Mouse (Mus musculus): Measurements from ENCODE around the gene Cmpk1.
A peak's percentile ranks its signal among the peaks of the same experiment; 100 is the strongest.

The Cmpk1 gene

DNA sequence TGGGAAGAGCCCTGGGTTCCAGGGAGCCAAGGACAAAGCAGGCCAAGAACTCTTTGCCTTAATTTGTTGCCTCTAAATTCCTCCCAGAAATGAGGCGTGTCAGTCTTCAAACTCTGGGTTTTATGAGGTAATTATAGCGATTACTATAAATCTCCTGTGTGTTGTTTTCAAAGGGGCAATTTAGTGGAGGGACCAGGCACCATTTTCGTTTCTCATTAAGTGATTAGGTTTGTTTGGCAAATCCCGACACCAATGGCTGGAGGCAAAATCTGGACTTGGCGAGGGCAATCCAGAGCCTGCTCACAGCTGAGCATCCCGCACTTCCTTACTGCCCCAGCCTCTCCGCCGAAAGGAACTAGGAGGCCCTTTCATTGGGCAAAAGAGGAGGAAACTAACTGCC is 44.5 kb downstream of the Cmpk1 start:
- no peak for DNase-seq

GRCm38 (mm10) chr4:114942112-114942511 is 44.9 kb downstream of the Cmpk1 start:
- no peak for DNase-seq

DNA sequence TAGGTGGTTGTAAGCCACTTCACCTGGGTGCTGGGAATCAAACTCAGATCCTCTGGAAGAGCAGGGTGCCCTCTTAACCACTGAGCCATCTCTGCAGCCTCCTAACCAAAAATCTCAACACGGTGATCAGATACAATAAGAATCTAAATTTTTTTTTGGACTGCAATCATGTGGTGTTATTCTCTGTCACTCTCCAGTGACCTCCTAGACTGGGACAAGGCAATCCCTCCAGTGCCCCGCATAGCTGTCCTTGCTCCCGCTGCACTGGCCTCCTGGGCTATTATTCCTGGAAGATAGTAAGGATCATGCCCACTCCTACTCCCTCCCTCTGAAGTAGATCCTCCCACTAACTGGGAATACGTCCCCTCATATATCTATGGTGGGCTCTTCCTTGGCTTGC is 45.7 kb downstream of the Cmpk1 start:
- DNase-seq: no peak

DNA sequence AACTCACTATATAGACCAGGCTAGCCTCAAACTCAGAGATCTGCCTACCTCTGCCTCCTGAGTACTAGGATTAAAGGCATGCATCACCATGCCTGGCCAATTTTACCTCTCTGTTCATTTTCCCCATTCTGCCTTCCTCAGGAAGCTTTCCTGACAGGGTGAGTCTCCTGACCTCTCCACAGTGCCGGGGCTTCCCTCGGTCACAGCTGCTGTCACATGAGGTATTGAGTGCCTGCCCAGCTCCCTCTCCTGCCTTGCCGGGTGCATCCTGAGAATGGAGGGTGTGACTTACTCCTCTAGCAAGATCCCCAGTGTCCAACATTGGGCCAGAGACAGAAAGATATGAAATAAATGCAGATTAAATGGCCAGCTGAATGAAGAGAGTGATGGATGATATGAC is 48.8 kb downstream of the Cmpk1 start:
- no peak for DNase-seq

GRCm38 (mm10) chr4:114937459-114938047 is 49.5 kb downstream of the Cmpk1 start:
- no peak for DNase-seq

GRCm38 (mm10) chr4:114934188-114934587 is 52.9 kb downstream of the Cmpk1 start:
- no peak for DNase-seq

GRCm38 (mm10) chr4:114932747-114933146 is 54.3 kb downstream of the Cmpk1 start:
- DNase-seq: no peak

GRCm38 (mm10) chr4:114929155-114929554 is 57.9 kb downstream of the Cmpk1 start:
- no peak for DNase-seq

DNA sequence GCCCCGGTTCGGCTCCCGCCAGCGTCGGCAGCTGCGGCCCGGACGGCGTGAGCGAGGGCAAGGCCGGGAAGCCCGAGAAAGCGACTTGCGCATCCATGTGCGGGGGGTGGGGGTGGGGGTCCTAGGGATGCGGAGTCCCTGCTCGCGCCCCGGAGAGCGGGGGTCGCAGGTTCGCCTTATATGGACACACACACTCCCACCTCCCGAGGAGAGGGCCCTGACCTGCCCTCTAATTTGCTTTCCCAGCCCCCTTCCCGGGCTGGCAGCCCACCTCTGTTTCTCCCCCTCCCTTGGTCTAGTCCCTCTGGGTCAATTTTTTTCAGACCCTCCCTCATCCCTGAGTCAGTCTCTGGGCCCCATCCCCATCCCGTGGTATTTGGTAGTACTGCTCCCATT is 61.1 kb downstream of the Cmpk1 start, which contains the start of gene Foxe3:
TSS of gene Foxe3 (minus strand) at position 97 of the 396 bp plus-strand sequence.
- no peak for DNase-seq

DNA sequence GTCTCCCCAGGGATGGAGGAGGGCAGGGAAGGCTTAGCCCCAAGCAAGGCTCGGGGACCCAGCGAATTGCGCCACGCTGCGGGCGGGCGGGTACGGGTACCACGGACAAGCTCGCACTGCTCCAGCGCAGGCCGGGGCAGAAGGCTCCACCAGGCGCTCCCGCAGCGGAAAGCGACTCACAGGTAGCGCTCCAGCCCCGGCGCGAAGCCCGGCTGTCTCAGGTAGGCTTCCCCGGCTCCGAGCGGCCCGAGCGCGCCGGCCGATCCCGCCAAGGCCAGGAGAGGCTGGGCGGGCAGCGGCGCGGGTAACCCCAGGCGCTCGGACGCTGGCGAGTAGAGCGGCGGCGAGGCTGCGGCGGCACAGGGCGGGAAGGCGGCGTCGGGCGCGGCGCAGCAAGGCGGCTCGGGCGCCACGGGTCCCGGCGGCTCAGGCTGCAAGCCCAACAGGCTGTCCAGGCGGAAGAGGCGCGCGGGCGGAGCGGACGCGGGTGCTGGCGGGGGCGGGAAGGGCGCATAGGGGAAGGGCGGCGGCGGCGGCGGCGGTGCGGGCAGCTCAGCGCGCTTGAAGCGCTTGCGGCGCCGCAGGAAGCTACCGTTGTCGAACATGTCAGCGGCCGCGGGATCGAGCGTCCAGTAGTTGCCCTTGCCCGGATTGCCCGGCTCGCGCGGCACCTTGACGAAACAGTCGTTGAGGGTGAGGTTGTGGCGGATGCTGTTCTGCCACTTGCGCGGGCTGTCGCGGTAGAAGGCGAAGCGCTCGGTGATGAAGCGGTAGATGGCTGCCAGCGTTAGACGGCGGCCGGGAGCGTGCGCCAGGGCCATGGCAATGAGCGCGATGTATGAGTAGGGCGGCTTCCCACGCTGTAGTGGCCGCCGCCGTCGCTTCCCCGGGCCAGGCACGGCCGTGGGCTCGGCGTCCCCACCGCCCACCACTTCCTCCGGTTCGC is 61.8 kb downstream of the Cmpk1 start:
- peak; percentile 23 for DNase-seq

DNA sequence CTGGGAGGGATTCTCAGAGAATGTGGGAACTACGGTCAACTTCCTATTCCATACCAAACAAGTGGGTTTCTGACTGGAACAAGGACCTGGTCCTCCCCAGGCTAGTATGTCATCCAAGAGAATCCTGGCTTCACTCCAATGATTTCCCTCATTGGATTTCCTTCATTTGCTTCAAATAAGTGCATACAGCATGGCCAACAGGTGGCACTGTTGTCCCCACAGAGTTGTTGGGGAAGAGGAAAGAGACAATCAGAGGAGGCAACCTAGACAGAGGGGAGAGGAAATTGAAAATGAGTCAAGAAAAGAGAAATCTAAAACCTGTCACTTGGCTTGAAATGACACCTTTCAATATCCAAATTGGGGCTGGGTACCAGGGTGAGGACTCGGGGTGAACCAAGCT is 70.0 kb downstream of the Cmpk1 start:
- peak; percentile 72 for DNase-seq

GRCm38 (mm10) chr4:114916056-114916455 is 71.0 kb downstream of the Cmpk1 start:
- no peak for DNase-seq

DNA sequence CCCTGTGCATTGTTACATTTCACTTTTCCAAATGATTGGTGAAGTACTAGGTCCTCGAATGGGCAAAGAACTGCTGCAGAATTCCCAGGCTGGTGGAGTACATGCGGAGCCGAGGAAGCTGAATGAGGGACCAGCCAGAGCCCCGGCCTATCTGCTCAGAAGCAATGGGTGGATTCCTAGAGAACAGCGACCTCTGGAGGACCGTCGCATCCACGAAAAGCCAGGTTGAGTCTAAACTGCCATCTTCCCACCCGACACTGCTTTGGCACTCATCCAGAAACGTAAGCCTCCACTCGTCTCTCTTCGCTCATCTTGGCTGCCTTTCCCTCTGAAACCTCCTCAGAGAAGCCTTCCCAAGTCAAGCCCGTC is 73.5 kb downstream of the Cmpk1 start:
- peak; percentile 74 for DNase-seq

- no peak for DNase-seq
These were observed 74.1 kb downstream of the Cmpk1 start for GRCm38 (mm10) chr4:114912705-114913593.

DNA sequence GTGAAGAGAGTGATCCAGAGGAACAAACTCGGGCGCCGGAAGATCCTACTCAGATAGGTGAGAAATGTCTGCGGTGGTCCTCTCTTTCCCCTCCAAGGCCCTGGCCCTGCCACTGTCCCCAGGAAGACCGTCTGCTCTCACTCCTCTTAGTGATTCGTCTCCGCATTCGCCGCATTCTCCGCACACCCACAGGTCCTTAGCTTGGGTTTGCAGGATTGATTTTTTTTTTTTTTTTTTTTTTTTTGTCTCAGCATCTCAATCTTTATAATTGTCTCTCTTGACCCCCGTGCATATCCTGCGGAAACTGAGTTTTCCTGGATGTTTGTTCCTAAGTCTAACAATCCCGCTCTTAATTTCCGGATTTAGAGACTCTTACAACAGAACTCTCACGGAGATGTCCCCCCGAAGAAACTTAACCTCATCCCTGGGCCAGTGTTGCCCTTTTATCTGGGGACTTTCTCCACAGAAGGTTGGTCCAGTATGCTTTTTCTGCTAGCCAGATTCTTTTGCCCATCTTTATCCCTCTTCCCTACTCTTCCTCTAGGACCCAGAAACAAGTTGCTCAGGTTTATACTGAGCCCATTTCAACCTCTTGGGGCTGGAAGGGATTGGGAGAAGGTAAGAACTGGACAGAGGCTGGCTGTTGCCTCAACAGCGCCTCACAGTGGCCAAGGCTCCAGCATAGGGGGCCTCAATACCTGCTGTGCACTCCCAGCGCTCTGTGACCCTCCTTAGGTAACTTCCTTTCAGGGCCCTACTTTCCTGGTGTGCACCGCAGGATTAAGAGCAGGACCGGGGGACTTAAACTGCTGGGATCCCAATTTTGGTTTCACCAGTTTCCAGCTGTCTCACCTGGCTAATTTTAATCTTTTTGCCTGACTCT is 77.2 kb downstream of the Cmpk1 start:
- DNase-seq: peak; percentile 33
